In genomic region chr19:22456935-22457334, GRCm38 (mm10) we compare ENCODE assay signal across 18 mouse cellular contexts.
"Had no signal": no experiment of that assay in that cellular context is flagged by ENCODE, and none has a peak within 500 bp of the region (broad histone marks: within the 10 kb centered on the region; RNA-seq: fewer than 3 reads in every experiment).

No protein-coding gene starts in this region.

- H3K27ac ChIP-seq: midbrain, embryonic 10.5 days; midbrain, embryonic 12.5 days; neural tube, embryonic 13.5 days; neural tube, embryonic 15.5 days; stomach, embryonic 15.5 days; stomach, postnatal 0 days had no signal

- H3K4me3 ChIP-seq: midbrain, embryonic 10.5 days; midbrain, embryonic 12.5 days; myocyte; neural tube, embryonic 13.5 days; neural tube, embryonic 15.5 days; stomach, embryonic 15.5 days had no signal

- H3K27me3 ChIP-seq: midbrain, embryonic 12.5 days; neural tube, embryonic 13.5 days; neural tube, embryonic 15.5 days; stomach, embryonic 15.5 days had no signal

- H3K36me3 ChIP-seq: midbrain, embryonic 10.5 days; midbrain, embryonic 12.5 days; neural tube, embryonic 13.5 days; neural tube, embryonic 15.5 days; stomach, embryonic 15.5 days had no signal

- DNase-seq: lung, adult 18-20 months; lung, embryonic 14.5 days; lung, postnatal 10 days; lung, postnatal 4 days; midbrain, embryonic 14.5 days; retina, postnatal 1 day; right cerebral cortex, adult 18-20 months; thymus, adult 2 months; thymus, postnatal 25 days; thymus, postnatal 4 days had no signal

- ATAC-seq: midbrain, embryonic 16.5 days had no signal

- H3K4me1 ChIP-seq: midbrain, embryonic 10.5 days; midbrain, embryonic 12.5 days; neural tube, embryonic 13.5 days; neural tube, embryonic 15.5 days; stomach, embryonic 15.5 days had no signal
